Mouse (Mus musculus) kidney, adult 2 months (tissue): ENCODE measurements around the gene Isyna1. TPM values are rescaled to one million over a fixed set of nuclear protein-coding genes. Genes with fewer than 3 reads are reported as not detected.

Experiments used
- DNase-seq: peaks from one replicate; pipeline ENCODE4 v3.0.0; 2021
- H3K27ac ChIP-seq: fragments of 200-500 bp; 2 replicates; pipeline ENCODE4 v1.5.1; 2012; ENCODE audit warnings: low read depth, low read length, control low read depth, inconsistent platforms; ENCODE audit not compliant: insufficient read depth
- H3K27me3 ChIP-seq: fragments of 200-500 bp; replicated peaks from 2 replicates; pipeline ENCODE4 v1.6.1; 2012; ENCODE audit warnings: mild to moderate bottlenecking, moderate library complexity, low read length, inconsistent platforms; ENCODE audit not compliant: control insufficient read depth, insufficient read depth
- H3K36me3 ChIP-seq: fragments of 200-500 bp; 2 replicates; pipeline ENCODE4 v1.6.1; 2012; ENCODE audit warnings: mild to moderate bottlenecking, moderate library complexity, low read length, inconsistent platforms; ENCODE audit not compliant: control insufficient read depth, insufficient read depth
- H3K4me1 ChIP-seq: fragments of 200-500 bp; 2 replicates; pipeline ENCODE4 v1.6.1; 2011; ENCODE audit warnings: low read length; ENCODE audit not compliant: control insufficient read depth, insufficient read depth
- H3K4me3 ChIP-seq: fragments of 200-500 bp; 2 replicates; pipeline ENCODE4 v1.5.1; 2011; ENCODE audit warnings: mild to moderate bottlenecking, low read depth, low read length, control low read depth; ENCODE audit not compliant: insufficient read depth
- CTCF ChIP-seq: fragments of 200-500 bp; conservative IDR thresholded peaks from 2 replicates; pipeline ENCODE4 v1.5.1; 2011; ENCODE audit warnings: low read depth, mild to moderate bottlenecking, control low read depth, low read length, moderate library complexity, mixed read lengths; ENCODE audit not compliant: insufficient read depth, insufficient read length
- POLR2A ChIP-seq: fragments of 200-500 bp; IDR thresholded peaks from one replicate; pipeline ENCODE4 v1.6.1; 2011; ENCODE audit warnings: low read depth, low read length, control low read depth
- WGBS: fragments of 180-500 bp; shearing (Covaris S2); methylation state at CpG from one replicate; pipeline ENCODE4 v1.1.7; 2018; 5-methylcytosine and 5-hydroxymethylcytosine counted together
- polyA plus RNA-seq: library from polyadenylated mRNA; depleted of rRNA; stranded (reverse); fragments of >200 nt; gene quantifications from 2 replicates; pipeline ENCODE4 v1.2.3, GENCODE M21; 2012

Gene Isyna1
- polyA plus RNA-seq, 1 experiment = 127 TPM

DNA sequence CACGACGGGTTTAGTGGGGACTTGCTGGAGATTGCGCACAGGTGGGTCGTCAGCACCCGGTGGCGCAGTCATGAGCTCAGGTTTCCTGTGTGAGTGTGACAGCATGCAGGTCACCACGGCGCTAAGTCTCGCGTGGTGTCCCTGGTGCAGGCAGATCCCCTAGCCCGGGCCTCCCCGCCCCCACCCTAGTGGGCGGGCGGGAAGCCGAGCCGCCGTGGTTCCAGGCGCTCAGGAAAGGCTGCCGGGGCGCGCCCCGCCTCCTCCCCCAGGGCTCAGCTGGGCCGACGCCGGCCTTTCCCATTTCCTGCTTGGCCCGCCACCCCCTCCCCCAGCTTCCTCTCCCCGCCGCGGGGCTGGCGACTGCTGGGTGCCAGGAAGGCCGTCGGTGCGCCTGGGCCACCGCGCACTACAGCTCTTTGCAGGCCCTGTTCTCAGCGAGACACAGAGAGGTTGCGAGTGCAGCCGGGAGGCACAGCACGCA, 15.2 kb downstream of the Isyna1 start:
- peak; percentile 19 for TF ChIP-seq POLR2A
- no peak for TF ChIP-seq CTCF
- H3K27ac ChIP-seq = peak overlapping the region; percentile 99
- H3K4me1 ChIP-seq = peaks cover 11% of the 10 kb centered on the region; the same call in 1 of the 2 replicates
- H3K27me3 ChIP-seq = no peaks in the 10 kb centered on the region
- 1% methylated on average over 39 of the region's 39 CpGs for WGBS
- no peaks in the 10 kb centered on the region for H3K36me3 ChIP-seq
- H3K4me3 ChIP-seq = peak overlapping the region; percentile 61
- DNase-seq = peak; percentile 94

DNA sequence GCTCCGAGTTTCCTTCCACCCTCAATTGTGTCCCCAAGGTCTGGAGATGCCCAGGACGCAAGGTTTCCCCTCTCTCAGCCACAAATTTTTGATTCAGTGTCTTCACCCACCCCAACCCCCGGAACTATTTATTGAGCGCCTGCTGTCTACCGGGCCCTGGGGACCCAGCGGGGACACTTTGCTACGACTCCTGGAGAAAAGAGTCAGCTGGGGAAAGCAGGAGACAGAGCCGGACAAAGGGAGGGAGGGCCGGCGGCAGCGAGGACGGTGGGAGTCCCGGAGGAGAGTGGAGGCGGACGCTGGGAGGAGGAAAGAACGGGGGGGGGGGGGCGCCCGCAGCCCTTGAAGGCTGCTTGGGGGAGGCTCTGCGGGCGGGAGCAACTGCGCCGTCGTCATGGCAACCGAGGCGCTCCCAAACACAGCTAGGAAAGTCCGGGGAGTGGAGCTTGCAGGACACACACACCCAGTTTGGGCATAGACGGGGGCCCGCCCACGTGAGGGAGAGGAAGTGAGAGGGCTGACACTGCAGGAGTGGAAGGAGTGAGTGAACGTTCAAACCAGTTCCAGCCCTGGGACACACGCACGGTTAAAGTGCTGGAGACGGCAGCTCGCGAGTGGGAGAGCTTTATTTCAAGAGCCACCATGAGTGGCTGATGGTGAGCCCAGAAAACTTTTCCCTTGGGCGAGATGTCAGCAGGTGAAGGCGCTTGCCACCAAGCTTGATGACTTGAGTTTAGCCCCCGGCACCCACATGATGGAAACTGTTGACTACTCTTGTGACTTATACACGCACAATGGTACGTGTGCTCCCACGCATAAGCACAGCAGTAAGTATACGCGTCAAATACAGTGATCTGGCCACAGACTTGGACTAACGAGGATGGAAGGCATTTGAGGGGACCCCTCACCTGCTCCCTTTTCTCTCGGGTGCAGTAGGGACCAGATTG, 15.9 kb downstream of the Isyna1 start:
- peak overlapping the region; percentile 99 for H3K27ac ChIP-seq
- H3K4me3 ChIP-seq = peak overlapping the region; percentile 61
- no peaks in the 10 kb centered on the region for H3K36me3 ChIP-seq
- under 1% methylated on average over 44 of the region's 45 CpGs for WGBS
- peaks cover 11% of the 10 kb centered on the region; the same call in 1 of the 2 replicates for H3K4me1 ChIP-seq
- TF ChIP-seq POLR2A = no peak
- peak; percentile 95 for DNase-seq
- H3K27me3 ChIP-seq = no peaks in the 10 kb centered on the region

DNA sequence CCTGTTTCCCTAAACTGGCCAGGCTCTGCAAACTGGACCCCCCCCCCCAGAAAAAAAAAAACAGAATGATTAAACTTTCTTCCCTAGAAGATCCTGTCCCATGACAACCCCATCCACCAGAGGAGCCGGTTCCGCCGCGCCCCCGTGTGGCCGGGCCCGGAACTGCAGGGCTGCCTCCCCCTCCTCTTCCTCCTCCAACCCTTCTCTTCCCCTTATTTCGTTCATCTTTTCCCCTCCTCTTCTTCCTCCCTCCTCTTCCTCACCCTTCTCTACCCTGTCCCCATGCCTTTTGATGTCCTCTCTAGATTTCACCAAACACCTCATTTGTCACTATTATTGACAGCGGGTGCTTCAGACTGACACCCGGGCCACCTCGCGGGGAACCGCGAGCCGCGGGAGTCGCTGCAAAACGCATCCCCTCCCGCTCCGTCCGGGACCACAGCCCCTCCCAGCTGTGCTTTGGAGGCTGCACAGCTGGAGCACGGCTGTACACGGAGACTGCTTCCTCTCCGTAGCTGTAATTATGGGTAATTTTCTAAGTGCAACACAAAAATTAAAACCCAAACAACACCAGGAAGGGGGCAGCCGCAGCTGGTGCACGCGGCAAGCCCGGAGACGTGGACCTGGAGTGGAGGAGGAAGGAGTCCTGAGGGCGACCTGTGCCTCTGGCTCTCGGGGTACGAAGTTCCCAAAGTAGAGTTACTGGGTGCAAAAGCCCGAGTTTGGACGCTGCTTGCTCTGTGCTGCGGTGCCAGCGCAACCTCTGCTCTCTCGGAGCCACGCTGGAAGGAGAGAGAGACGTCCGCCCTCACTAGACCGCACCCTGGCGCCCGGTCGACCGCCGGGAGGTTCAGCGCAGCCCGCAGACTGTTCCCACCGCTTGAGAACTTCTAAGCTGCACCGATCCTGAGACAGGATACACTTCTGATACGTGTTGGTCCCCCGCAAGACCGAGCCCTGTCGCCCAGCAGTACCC, 16.9 kb downstream of the Isyna1 start:
- DNase-seq = peak; percentile 82
- Histone ChIP-seq H3K27me3 (no peaks in the 10 kb centered on the region), H3K36me3 (no peaks in the 10 kb centered on the region), H3K4me1 (peaks cover 11% of the 10 kb centered on the region; the same call in 1 of the 2 replicates), H3K27ac (peak overlapping the region; percentile 68), H3K4me3 (peak overlapping the region; percentile 52)
- TF ChIP-seq POLR2A (no peak), CTCF (peak; percentile 78)
- WGBS = under 1% methylated on average over 54 of the region's 54 CpGs

DNA sequence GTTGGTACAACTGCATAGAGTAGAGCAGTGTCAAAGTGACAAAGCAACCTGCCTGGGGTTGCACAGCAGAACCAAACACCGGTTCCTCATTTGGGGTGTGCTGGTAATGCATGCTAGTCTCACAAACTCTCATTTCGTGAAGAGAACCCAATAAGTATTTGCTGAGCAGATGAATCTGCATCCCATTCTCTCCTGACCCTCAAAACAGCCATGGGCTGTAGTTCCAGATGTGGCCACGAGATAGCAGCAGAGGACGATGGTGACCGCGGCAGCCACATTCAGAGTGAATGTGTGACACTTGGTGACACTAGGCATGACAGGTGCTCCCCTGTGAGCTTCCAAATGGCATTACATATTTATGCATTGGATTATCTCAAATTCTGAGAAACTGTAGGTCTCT, 17.7 kb downstream of the Isyna1 start:
- Histone ChIP-seq H3K36me3 (no peaks in the 10 kb centered on the region), H3K27me3 (no peaks in the 10 kb centered on the region), H3K4me1 (peaks cover 11% of the 10 kb centered on the region; the same call in 1 of the 2 replicates), H3K4me3 (peak overlapping the region; percentile 52; the same call in 1 of the 2 replicates), H3K27ac (peak overlapping the region; percentile 68)
- WGBS = 0% methylated on average over 6 of the region's 6 CpGs
- DNase-seq = peak; percentile 89
- TF ChIP-seq POLR2A (no peak), CTCF (peak; percentile 98)

DNA sequence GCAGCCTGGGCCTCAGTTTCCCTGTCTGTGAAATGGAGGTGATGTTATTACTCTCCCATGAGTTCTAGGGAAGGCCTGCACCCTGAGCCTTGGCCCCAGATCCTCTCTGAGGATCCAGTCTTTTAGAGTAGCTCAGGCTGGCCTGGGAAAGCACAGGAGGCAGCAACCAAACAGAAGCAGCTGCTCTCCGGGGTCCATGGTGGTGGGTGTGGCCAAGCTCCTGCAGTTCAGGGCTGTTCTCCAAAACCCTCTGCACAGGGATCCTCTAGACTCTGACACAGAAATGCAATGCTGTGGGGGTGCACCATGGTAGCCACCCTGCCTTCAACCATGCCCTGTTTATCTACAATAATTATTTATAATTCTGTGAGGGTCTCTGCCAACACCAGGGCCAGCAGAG, 19.6 kb downstream of the Isyna1 start:
- Histone ChIP-seq H3K27me3 (no peaks in the 10 kb centered on the region), H3K4me3 (no peak overlapping the region), H3K4me1 (peaks cover 11% of the 10 kb centered on the region; the same call in 1 of the 2 replicates), H3K27ac (no peak overlapping the region), H3K36me3 (no peaks in the 10 kb centered on the region)
- no peak for DNase-seq
- TF ChIP-seq POLR2A = no peak
- no peak for TF ChIP-seq CTCF
- 19% methylated on average over 1 of the region's 1 CpGs for WGBS

DNA sequence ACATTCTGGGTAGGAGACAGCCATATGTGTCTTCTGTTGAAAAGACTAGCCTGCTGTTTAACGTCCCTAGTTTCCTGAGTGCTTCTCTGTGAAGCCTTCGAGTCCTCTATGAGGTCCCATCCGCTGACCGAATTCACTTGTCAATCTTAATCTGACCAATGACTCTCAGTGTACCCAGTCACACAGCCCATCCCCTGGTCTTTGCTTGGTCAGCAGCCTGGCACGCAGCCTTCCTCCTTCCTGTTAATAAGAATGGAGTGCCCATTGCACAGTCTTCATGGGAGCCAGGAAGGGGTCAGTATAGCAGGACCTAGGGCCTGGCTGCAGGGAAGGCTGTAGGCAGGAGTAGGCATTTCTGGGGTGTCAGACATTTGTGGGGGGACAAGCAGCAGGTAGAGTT, 20.3 kb downstream of the Isyna1 start:
- TF ChIP-seq CTCF (no peak), POLR2A (no peak)
- Histone ChIP-seq H3K4me3 (no peak overlapping the region), H3K4me1 (peaks cover 6% of the 10 kb centered on the region; the same call in 1 of the 2 replicates), H3K36me3 (no peaks in the 10 kb centered on the region), H3K27ac (no peak overlapping the region), H3K27me3 (no peaks in the 10 kb centered on the region)
- WGBS = 54% methylated on average over 5 of the region's 5 CpGs
- DNase-seq = no peak

DNA sequence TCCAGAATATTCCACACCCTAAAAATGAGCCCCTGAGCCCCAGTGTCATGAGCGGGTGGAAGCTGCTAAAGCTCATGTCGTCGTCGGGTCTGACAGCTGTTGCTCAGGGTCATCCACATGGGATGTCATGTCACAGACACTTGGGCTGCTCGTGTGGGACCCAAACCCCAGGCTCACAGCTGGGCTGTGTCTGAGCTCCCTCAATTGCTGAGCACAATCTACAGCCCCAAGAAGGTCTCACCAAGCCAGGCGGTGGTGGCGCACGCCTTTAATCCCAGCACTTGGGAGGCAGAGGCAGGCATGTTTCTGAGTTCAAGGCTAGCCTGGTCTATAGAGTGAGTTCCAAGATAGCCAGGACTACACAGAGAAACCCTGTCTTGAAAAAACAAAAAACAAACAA, 21.1 kb downstream of the Isyna1 start:
- Histone ChIP-seq H3K27me3 (no peaks in the 10 kb centered on the region), H3K4me1 (peaks cover 6% of the 10 kb centered on the region; the same call in 1 of the 2 replicates), H3K36me3 (no peaks in the 10 kb centered on the region), H3K27ac (no peak overlapping the region), H3K4me3 (no peak overlapping the region)
- 92% methylated on average over 8 of the region's 8 CpGs for WGBS
- no peak for DNase-seq
- TF ChIP-seq CTCF = no peak
- no peak for TF ChIP-seq POLR2A
